Mouse (Mus musculus): ENCODE data around the gene Gm28038. TPM values are rescaled to one million over a fixed set of nuclear protein-coding genes. Genes with fewer than 3 reads are reported as not detected.

The Gm28038 gene
- total RNA-seq, 1 experiment: not detected

DNA sequence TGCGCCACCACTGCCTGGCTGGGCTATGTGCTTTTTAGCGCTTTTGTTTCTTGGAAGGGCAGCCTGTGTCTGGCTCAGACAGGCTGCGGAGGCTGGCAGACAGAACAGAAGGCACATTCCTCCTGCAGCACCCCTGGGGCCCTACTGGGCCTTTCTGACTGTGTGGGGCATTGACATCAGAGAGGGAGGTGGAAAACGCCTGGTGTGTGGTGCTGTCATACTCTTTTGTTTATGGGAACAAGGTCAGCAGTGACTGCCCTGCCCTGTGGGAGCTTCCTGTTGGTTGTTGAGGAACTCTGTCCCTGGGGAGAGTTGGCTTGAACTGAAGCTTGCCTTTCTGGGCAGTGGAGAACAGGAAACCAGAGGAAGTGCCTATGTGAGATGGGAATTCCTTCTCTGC is 38.3 kb upstream of the Gm28038 start:
- DNase-seq (ENCODE audit: low read depth, low spot score): peak; percentile 62
- TF ChIP-seq CHD2 (IDR thresholded peaks at IDR 0.05; ENCODE audit: low read depth, low read length) (no peak), ZNF384 (IDR thresholded peaks at IDR 0.05; ENCODE audit: low read depth, low read length) (no peak), MAFK (IDR thresholded peaks at IDR 0.05; ENCODE audit: insufficient read depth, low read depth, low read length) (no peak), ZC3H11A (IDR thresholded peaks at IDR 0.05; ENCODE audit: borderline replicate concordance, low read depth, low read length) (no peak), HCFC1 (IDR thresholded peaks at IDR 0.05; ENCODE audit: borderline replicate concordance, insufficient read depth, low read length) (no peak)
- Histone ChIP-seq H3K27ac (ENCODE audit: insufficient read depth, low read depth, low read length, poor library complexity, severe bottlenecking) (peak overlapping the region; percentile 82), H3K36me3 (ENCODE audit: control insufficient read depth, insufficient read depth, low read length, poor library complexity, severe bottlenecking) (peaks cover 9% of the 10 kb centered on the region; the same call in 1 of the 2 replicates), H3K4me3 (ENCODE audit: insufficient read depth in 1 of 2, low read depth in 1 of 2, low read length in 2 of 2, poor library complexity in 1 of 2, severe bottlenecking in 1 of 2) (no peak overlapping the region), H3K4me1 (ENCODE audit: control insufficient read depth in 2 of 2, insufficient read depth in 2 of 2, low read length in 2 of 2, poor library complexity in 1 of 2) (peaks cover 0 to 16% of the 10 kb centered on the region in 2 experiments; a peak in 1 of 4 replicates), H3K9ac (ENCODE audit: insufficient read depth, low read depth, low read length, poor library complexity, severe bottlenecking) (no peak overlapping the region), H3K9me3 (ENCODE audit: control insufficient read depth, insufficient read depth, low read depth, low read length) (no peaks in the 10 kb centered on the region)
- in situ Hi-C loops (cut with MboI; ENCODE audit: low sequenced_read_pairs in 2 of 2, unreplicated experiment in 2 of 2): no loop called here

DNA sequence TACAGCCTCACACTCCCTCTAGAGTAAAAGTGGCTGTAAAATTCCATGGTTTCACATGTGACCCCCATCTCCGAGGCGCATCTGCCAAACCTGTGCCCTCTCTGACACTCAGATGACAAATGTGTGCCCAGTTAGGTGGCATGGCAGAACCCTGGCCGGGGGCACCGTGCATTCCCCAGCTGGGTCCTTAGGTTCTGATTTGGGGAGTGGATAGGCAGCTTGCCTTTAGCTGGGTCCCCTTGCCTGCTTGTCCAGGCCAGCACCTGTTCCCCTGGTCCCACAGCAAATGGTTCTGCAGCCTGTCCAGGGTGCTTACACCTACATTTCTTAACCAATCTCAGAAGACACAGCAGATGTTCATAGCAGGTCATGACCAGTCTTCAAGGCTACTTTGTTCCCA is 37.5 kb upstream of the Gm28038 start:
- H3K36me3 ChIP-seq (ENCODE audit: control insufficient read depth, insufficient read depth, low read length, poor library complexity, severe bottlenecking): peaks cover 12% of the 10 kb centered on the region; the same call in 1 of the 2 replicates
- TF ChIP-seq HCFC1 (IDR thresholded peaks at IDR 0.05; ENCODE audit: borderline replicate concordance, insufficient read depth, low read length) (no peak), ZNF384 (IDR thresholded peaks at IDR 0.05; ENCODE audit: low read depth, low read length) (no peak), ZC3H11A (IDR thresholded peaks at IDR 0.05; ENCODE audit: borderline replicate concordance, low read depth, low read length) (no peak), CHD2 (IDR thresholded peaks at IDR 0.05; ENCODE audit: low read depth, low read length) (no peak), MAFK (IDR thresholded peaks at IDR 0.05; ENCODE audit: insufficient read depth, low read depth, low read length) (no peak)
- H3K9me3 ChIP-seq (ENCODE audit: control insufficient read depth, insufficient read depth, low read depth, low read length): no peaks in the 10 kb centered on the region
- DNase-seq (ENCODE audit: low read depth, low spot score): no peak
- no peak overlapping the region for H3K4me3 ChIP-seq (ENCODE audit: insufficient read depth in 1 of 2, low read depth in 1 of 2, low read length in 2 of 2, poor library complexity in 1 of 2, severe bottlenecking in 1 of 2)
- no peak overlapping the region for H3K27ac ChIP-seq (ENCODE audit: insufficient read depth, low read depth, low read length, poor library complexity, severe bottlenecking)
- H3K9ac ChIP-seq (ENCODE audit: insufficient read depth, low read depth, low read length, poor library complexity, severe bottlenecking): no peak overlapping the region
- in situ Hi-C loops (cut with MboI; ENCODE audit: low sequenced_read_pairs in 2 of 2, unreplicated experiment in 2 of 2): no loop called here
- H3K4me1 ChIP-seq (ENCODE audit: control insufficient read depth in 2 of 2, insufficient read depth in 2 of 2, low read length in 2 of 2, poor library complexity in 1 of 2): peaks cover 0 to 16% of the 10 kb centered on the region in 2 experiments; a peak in 1 of 4 replicates

DNA sequence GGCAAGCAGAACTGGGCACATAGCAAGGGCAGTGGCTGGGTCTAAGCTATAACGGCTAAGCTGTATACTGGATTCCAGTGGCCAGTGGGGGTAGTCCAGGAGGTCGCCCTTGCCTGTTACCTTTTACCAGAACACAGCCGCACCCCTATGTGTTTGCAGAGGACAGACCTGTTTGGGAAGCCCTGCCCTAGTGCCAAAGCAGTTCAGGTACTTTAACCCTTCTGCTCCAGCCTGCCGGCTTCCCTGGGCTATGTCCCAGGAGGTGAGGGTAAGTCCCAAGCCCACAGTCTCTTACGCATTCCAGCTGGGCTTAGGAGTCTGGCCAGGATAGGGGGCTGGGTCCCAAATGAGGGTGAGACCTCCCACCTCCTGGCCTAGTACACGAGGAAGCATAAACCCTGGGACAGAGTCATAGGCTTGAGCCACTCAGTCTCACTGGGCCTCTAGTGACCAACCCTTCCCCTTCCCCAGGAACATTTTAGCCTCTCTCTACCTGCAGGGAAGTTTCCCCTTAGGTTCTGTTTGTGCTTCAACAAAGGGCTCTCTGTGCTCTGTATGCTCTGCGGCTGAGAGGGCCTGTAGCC is 36.2 kb upstream of the Gm28038 start:
- H3K9ac ChIP-seq (ENCODE audit: insufficient read depth, low read depth, low read length, poor library complexity, severe bottlenecking): no peak overlapping the region
- peaks cover 0 to 11% of the 10 kb centered on the region in 2 experiments; a peak in 1 of 4 replicates for H3K4me1 ChIP-seq (ENCODE audit: control insufficient read depth in 2 of 2, insufficient read depth in 2 of 2, low read length in 2 of 2, poor library complexity in 1 of 2)
- peaks cover 16% of the 10 kb centered on the region; the same call in 1 of the 2 replicates for H3K36me3 ChIP-seq (ENCODE audit: control insufficient read depth, insufficient read depth, low read length, poor library complexity, severe bottlenecking)
- no peak overlapping the region for H3K4me3 ChIP-seq (ENCODE audit: insufficient read depth in 1 of 2, low read depth in 1 of 2, low read length in 2 of 2, poor library complexity in 1 of 2, severe bottlenecking in 1 of 2)
- no peak for DNase-seq (ENCODE audit: low read depth, low spot score)
- in situ Hi-C loops (cut with MboI; ENCODE audit: low sequenced_read_pairs in 2 of 2, unreplicated experiment in 2 of 2): no loop called here
- no peaks in the 10 kb centered on the region for H3K9me3 ChIP-seq (ENCODE audit: control insufficient read depth, insufficient read depth, low read depth, low read length)
- H3K27ac ChIP-seq (ENCODE audit: insufficient read depth, low read depth, low read length, poor library complexity, severe bottlenecking): no peak overlapping the region
- TF ChIP-seq HCFC1 (IDR thresholded peaks at IDR 0.05; ENCODE audit: borderline replicate concordance, insufficient read depth, low read length): no peak
- TF ChIP-seq CHD2 (IDR thresholded peaks at IDR 0.05; ENCODE audit: low read depth, low read length): no peak
- no peak for TF ChIP-seq ZNF384 (IDR thresholded peaks at IDR 0.05; ENCODE audit: low read depth, low read length)
- no peak for TF ChIP-seq MAFK (IDR thresholded peaks at IDR 0.05; ENCODE audit: insufficient read depth, low read depth, low read length)
- TF ChIP-seq ZC3H11A (IDR thresholded peaks at IDR 0.05; ENCODE audit: borderline replicate concordance, low read depth, low read length): no peak

DNA sequence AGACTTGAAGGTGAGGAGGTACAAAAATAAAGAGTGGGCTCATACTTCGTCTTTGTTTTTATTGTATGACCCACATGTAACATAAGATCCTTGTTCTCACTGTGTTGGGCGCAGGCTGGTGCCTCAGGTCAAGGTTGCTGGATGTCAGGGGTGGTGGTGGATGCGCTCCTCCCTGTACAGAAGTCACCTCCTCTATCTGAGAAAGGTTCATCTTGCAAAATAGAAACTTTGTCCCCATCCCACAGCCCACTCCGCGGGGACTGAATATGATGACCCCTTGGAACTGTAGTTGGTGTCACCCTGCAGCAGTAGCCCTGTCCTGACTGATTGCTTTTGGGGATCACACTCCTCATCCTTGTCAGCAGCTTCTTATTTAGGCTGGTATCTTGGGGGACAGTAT is 33.8 kb upstream of the Gm28038 start:
- H3K27ac ChIP-seq (ENCODE audit: insufficient read depth, low read depth, low read length, poor library complexity, severe bottlenecking): no peak overlapping the region
- DNase-seq (ENCODE audit: low read depth, low spot score): no peak
- no peak overlapping the region for H3K9ac ChIP-seq (ENCODE audit: insufficient read depth, low read depth, low read length, poor library complexity, severe bottlenecking)
- H3K4me3 ChIP-seq (ENCODE audit: insufficient read depth in 1 of 2, low read depth in 1 of 2, low read length in 2 of 2, poor library complexity in 1 of 2, severe bottlenecking in 1 of 2): no peak overlapping the region
- no peak for TF ChIP-seq HCFC1 (IDR thresholded peaks at IDR 0.05; ENCODE audit: borderline replicate concordance, insufficient read depth, low read length)
- no peak for TF ChIP-seq CHD2 (IDR thresholded peaks at IDR 0.05; ENCODE audit: low read depth, low read length)
- no peak for TF ChIP-seq ZNF384 (IDR thresholded peaks at IDR 0.05; ENCODE audit: low read depth, low read length)
- no peak for TF ChIP-seq ZC3H11A (IDR thresholded peaks at IDR 0.05; ENCODE audit: borderline replicate concordance, low read depth, low read length)
- no peak for TF ChIP-seq MAFK (IDR thresholded peaks at IDR 0.05; ENCODE audit: insufficient read depth, low read depth, low read length)
- H3K4me1 ChIP-seq (ENCODE audit: control insufficient read depth in 2 of 2, insufficient read depth in 2 of 2, low read length in 2 of 2, poor library complexity in 1 of 2): peaks cover 4 to 21% of the 10 kb centered on the region in 2 experiments
- in situ Hi-C loops (cut with MboI; ENCODE audit: low sequenced_read_pairs in 2 of 2, unreplicated experiment in 2 of 2): no loop called here
- H3K9me3 ChIP-seq (ENCODE audit: control insufficient read depth, insufficient read depth, low read depth, low read length): no peaks in the 10 kb centered on the region
- H3K36me3 ChIP-seq (ENCODE audit: control insufficient read depth, insufficient read depth, low read length, poor library complexity, severe bottlenecking): peaks cover 10% of the 10 kb centered on the region; the same call in 1 of the 2 replicates

Measured in ES-E14 (cell line).